Mouse (Mus musculus): ENCODE measurements at regions not wholly inside any gene's neighbourhood (a gene's known extent, or its start where the extent isn't known, plus 50 kb on each side); places are given as distances from the start of the nearest gene placed in this dataset.

GRCm38 (mm10) chr14:103764047-103764446, 80.2 kb downstream of the Ednrb start:
- peak in 1 of 2 experiments; percentile 9 for DNase-seq

- DNase-seq, result no peak
Observed at GRCm38 (mm10) chr14:103763216-103764031, 80.8 kb downstream of the Ednrb start.

DNA sequence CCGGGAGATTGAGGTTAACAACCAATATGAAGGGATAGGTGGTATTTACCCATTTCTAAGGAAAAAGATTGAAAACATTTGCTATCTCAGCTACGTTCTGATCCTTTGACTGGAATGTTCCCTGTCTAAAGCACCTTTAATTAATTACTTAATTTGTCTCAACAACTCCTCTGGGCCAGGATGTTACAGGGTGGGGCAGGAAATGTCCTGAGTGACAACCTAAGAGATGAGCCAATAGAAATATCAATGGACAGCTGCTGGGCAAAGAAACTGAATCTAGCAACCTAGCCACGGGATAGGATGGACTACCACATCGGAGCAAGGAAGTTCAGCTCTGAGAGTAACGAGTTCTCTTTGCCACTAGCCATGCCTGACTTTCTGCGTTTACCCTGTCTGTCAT, 84.8 kb downstream of the Ednrb start:
- no peak for DNase-seq

All from cerebellum, postnatal 14 days (tissue).